Mouse (Mus musculus) kidney, adult 2 months (tissue): ENCODE measurements around the gene Clic1. TPM values are rescaled to one million over a fixed set of nuclear protein-coding genes. Genes with fewer than 3 reads are reported as not detected.

Experiments used
- DNase-seq: peaks from one replicate; pipeline ENCODE4 v3.0.0; 2021
- H3K27ac ChIP-seq: fragments of 200-500 bp; 2 replicates; pipeline ENCODE4 v1.5.1; 2012; ENCODE audit warnings: low read depth, low read length, control low read depth, inconsistent platforms; ENCODE audit not compliant: insufficient read depth
- H3K27me3 ChIP-seq: fragments of 200-500 bp; replicated peaks from 2 replicates; pipeline ENCODE4 v1.6.1; 2012; ENCODE audit warnings: mild to moderate bottlenecking, moderate library complexity, low read length, inconsistent platforms; ENCODE audit not compliant: control insufficient read depth, insufficient read depth
- H3K36me3 ChIP-seq: fragments of 200-500 bp; 2 replicates; pipeline ENCODE4 v1.6.1; 2012; ENCODE audit warnings: mild to moderate bottlenecking, moderate library complexity, low read length, inconsistent platforms; ENCODE audit not compliant: control insufficient read depth, insufficient read depth
- H3K4me1 ChIP-seq: fragments of 200-500 bp; 2 replicates; pipeline ENCODE4 v1.6.1; 2011; ENCODE audit warnings: low read length; ENCODE audit not compliant: control insufficient read depth, insufficient read depth
- H3K4me3 ChIP-seq: fragments of 200-500 bp; 2 replicates; pipeline ENCODE4 v1.5.1; 2011; ENCODE audit warnings: mild to moderate bottlenecking, low read depth, low read length, control low read depth; ENCODE audit not compliant: insufficient read depth
- CTCF ChIP-seq: fragments of 200-500 bp; conservative IDR thresholded peaks from 2 replicates; pipeline ENCODE4 v1.5.1; 2011; ENCODE audit warnings: low read depth, mild to moderate bottlenecking, control low read depth, low read length, moderate library complexity, mixed read lengths; ENCODE audit not compliant: insufficient read depth, insufficient read length
- POLR2A ChIP-seq: fragments of 200-500 bp; IDR thresholded peaks from one replicate; pipeline ENCODE4 v1.6.1; 2011; ENCODE audit warnings: low read depth, low read length, control low read depth
- WGBS: fragments of 180-500 bp; shearing (Covaris S2); methylation state at CpG from one replicate; pipeline ENCODE4 v1.1.7; 2018; 5-methylcytosine and 5-hydroxymethylcytosine counted together
- polyA plus RNA-seq: library from polyadenylated mRNA; depleted of rRNA; stranded (reverse); fragments of >200 nt; gene quantifications from 2 replicates; pipeline ENCODE4 v1.2.3, GENCODE M21; 2012

The Clic1 gene
- polyA plus RNA-seq, 1 experiment = 117 TPM

DNA sequence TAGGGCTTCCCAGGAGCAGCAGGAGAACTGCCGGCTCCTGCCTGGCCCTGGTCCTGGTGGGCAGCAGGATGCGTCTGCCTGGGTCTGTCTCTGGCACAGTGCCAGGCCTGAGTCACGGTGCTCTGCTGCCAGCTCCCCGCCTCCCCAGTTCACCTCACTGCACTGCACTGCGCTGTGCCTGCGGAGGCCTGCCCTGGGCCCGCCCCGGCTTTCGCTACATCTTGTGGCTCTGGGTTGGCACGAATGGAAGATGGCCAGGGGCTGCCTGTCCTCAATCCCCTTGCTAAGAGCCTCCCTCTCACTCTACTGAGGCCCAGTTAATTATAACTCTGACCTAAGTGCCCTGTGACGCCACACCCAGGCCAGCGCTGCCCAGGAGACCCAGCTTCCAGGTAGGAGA lies 33.4 kb upstream of the Clic1 start, which contains the start of gene Vwa7:
Vwa7 (plus strand) TSS at position 204 of the 400 bp plus-strand sequence.
- WGBS = 36% methylated on average over 12 of the region's 12 CpGs
- Histone ChIP-seq H3K27ac (no peak within 1 kb of the TSS), H3K4me3 (no peak within 1 kb of the TSS), H3K27me3 (no peaks in the 10 kb centered on the region), H3K36me3 (no peaks in the 10 kb centered on the region; the same call in 1 of the 2 replicates), H3K4me1 (no peaks in the 10 kb centered on the region)
- no peak for TF ChIP-seq CTCF
- DNase-seq = peak; percentile 58

DNA sequence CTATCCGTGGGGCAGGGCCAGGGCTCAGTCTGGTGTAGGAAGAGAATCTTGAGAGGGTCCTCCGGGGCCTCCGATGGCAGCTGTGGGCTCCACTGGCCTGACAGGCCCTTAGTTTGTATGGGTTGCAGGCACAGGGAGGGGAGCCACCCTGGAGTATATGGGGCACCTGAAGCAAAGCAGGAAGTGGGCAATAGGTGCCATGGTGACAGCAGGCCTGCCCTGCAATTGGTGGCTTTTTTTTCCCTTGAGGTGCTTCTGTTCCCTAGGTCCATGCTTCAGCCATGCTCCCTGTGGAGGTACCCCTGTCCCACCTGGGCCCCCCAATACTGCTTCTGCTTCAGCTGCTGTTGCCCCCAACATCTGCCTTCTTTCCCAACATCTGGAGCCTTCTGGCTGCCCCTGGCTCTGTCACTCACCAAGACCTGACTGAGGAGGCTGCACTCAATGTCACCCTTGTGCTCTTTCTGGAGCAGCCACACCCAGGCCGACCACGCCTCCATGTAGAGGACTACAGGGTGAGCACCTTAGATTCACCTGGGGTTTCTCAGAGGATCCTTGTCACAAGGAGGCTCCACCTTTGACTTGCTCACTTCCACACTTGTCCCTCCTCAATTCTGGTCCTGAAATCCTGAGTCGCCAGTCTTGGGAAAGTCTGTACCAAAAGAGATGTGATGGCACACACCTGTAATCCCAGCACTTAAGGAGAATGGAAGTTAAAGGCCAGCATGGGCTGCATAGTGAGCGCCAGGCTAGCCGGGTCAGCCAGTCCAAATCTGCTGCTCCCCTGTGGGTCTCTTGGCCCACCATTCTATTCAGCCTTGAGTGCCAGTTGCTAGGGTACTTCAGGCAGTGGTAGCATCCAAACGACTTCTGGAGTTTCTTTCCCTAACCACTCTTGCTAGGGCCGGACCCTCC lies 32.7 kb upstream of the Clic1 start:
- WGBS = 79% methylated on average over 10 of the region's 10 CpGs
- H3K4me1 ChIP-seq = no peaks in the 10 kb centered on the region
- H3K27me3 ChIP-seq = no peaks in the 10 kb centered on the region
- DNase-seq = no peak
- no peak overlapping the region for H3K4me3 ChIP-seq
- TF ChIP-seq CTCF = no peak
- TF ChIP-seq POLR2A = no peak
- H3K27ac ChIP-seq = no peak overlapping the region
- no peaks in the 10 kb centered on the region for H3K36me3 ChIP-seq

DNA sequence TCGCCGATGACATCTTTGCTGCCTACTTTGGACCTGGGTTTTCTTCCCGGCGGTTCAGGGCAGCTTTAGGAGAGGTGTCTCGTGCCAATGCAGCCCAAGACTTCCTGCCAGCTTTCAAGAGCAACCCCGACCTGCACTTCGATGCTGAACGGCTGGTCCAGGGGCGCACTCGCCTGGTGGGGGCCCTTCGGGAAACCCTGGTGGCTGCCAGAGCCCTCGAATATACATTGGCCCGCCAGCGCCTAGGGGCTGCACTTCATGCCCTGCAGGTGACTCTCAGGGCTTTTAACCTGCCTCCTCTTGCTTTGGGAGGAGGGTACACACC lies 32.1 kb upstream of the Clic1 start:
- H3K36me3 ChIP-seq = no peaks in the 10 kb centered on the region
- 76% methylated on average over 14 of the region's 14 CpGs for WGBS
- no peaks in the 10 kb centered on the region for H3K27me3 ChIP-seq
- no peak overlapping the region for H3K4me3 ChIP-seq
- TF ChIP-seq POLR2A (no peak), CTCF (no peak)
- DNase-seq = no peak
- no peak overlapping the region for H3K27ac ChIP-seq
- no peaks in the 10 kb centered on the region for H3K4me1 ChIP-seq

- Histone ChIP-seq H3K36me3 (no peaks in the 10 kb centered on the region), H3K27ac (no peak overlapping the region), H3K27me3 (no peaks in the 10 kb centered on the region), H3K4me3 (no peak overlapping the region), H3K4me1 (no peaks in the 10 kb centered on the region)
- WGBS = 92% methylated on average over 3 of the region's 3 CpGs
- TF ChIP-seq CTCF (no peak), POLR2A (no peak)
- no peak for DNase-seq
These were observed 31.6 kb upstream of the Clic1 start for GRCm38 (mm10) chr17:35018171-35018570.

GRCm38 (mm10) chr17:35019894-35020293 lies 29.9 kb upstream of the Clic1 start:
- no peak for DNase-seq
- H3K27ac ChIP-seq = no peak overlapping the region
- H3K27me3 ChIP-seq = no peaks in the 10 kb centered on the region
- no peaks in the 10 kb centered on the region for H3K4me1 ChIP-seq
- no peaks in the 10 kb centered on the region for H3K36me3 ChIP-seq
- no peak overlapping the region for H3K4me3 ChIP-seq
- 85% methylated on average over 11 of the region's 11 CpGs for WGBS
- TF ChIP-seq CTCF (no peak), POLR2A (no peak)

GRCm38 (mm10) chr17:35020551-35020950 lies 29.2 kb upstream of the Clic1 start:
- no peak overlapping the region for H3K27ac ChIP-seq
- H3K27me3 ChIP-seq = no peaks in the 10 kb centered on the region
- H3K4me1 ChIP-seq = no peaks in the 10 kb centered on the region
- 91% methylated on average over 8 of the region's 8 CpGs for WGBS
- TF ChIP-seq POLR2A = no peak
- TF ChIP-seq CTCF = no peak
- no peaks in the 10 kb centered on the region for H3K36me3 ChIP-seq
- H3K4me3 ChIP-seq = no peak overlapping the region
- no peak for DNase-seq

DNA sequence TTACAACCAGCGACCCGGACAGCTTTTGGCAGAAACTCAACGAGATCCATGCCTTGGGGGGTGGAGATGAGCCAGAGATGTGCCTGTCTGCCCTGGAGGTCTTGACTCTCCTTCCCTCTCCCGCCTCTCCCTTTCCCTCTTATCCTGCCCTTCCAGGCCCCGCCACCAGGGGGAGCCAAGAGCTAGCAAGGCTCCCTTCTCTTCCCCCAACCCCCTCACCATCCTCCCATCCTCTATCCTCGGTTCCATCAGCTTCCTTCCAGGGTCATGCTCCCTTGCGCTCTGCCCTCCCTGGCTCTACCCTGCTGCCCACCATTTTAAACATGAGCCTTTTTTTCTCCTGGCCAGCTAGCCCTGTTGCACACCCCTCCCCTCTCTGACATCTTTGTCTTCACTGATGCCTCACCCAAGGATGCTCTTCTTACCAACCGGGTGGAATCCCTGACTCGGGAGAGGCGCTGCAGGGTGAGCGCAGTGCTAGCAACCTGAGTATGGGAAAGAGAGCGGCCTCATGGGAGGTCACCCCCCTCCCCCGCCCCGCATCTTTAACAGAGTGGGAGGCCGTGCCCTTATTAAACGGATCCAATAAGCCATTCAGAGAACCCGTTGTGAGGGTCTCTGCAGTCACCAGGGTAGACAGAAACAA lies 28.5 kb upstream of the Clic1 start:
- H3K27me3 ChIP-seq = no peaks in the 10 kb centered on the region
- no peaks in the 10 kb centered on the region for H3K36me3 ChIP-seq
- peak overlapping the region; percentile 86; the same call in 1 of the 2 replicates for H3K27ac ChIP-seq
- DNase-seq = peak; percentile 87
- TF ChIP-seq POLR2A (no peak), CTCF (peak; percentile 95)
- 13% methylated on average over 17 of the region's 17 CpGs for WGBS
- H3K4me1 ChIP-seq = no peaks in the 10 kb centered on the region
- H3K4me3 ChIP-seq = no peak overlapping the region
